Mouse (Mus musculus): ENCODE measurements around the gene Usp3.

Gene Usp3

DNA sequence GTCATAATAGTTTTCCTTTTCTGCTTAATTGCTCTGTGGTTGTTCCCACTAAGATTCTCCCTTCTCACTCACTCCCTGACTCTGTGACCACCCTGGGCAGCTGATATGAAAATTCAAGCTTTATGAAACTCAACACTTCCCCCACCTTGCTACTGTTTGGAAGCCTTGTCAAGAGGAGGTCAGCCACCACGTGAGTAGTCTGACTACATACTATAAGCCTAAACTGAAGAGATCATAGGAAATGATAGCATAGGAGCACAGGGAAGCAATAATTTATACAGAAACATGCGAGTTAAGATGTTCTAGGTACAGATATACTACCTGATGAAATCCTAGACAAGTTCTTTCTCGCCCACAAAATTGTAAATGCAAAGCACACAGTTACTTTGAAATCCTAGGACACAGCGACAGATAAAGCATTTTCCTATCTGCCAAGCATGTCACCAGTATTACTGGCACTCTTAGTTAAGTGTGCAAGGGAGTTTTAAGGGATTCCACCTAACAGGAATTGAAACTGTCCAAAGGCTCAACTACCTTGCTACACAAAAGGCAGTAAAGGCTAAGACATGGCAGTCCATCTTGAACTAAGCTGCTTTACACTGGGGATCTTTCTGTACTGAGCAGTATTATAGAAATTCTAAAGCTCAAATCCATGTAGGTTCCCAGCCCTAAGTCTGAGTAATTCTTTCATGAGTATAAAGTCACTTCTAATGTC is 20.8 kb downstream of the Usp3 start:
- no peak for DNase-seq (ENCODE audit: low spot score)

DNA sequence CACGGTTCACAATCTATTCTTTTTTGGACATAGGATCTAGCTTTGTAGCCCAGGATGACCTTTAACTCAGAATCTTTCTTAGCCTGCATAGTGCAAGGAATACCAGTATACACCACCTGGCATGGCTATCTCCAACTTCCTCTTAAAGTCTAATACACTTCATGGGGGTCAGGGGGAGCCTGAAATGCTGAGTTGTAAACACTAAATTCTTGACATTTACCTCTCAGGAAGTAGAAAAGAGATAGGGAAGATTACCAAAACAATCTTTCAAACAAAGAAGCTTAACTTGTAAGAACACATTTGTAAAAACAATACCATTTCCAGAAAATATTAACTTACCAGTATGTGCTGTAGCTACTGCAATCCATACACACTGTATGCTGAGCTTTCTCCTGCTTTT is 30.7 kb downstream of the Usp3 start:
- DNase-seq (ENCODE audit: low spot score) = no peak

DNA sequence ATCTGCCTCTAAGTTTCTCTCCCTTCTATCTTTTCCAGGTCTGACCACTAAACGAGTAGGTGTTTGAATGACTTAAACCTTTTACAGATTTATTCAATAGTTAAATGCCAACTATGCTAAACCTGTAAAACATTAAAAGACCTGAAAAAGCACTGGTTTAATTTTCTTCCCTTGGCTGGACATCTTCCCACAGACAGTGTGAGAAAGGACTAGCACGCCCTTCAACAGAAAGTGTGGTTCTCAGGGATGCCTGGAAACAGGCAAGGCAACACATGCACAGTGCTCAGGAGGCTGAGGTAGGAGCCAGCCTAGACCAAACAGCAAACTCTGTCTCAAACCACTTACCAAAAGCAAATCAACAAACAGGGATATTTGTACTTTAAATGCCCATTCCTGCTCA is 31.4 kb downstream of the Usp3 start:
- DNase-seq (ENCODE audit: low spot score) = no peak

DNA sequence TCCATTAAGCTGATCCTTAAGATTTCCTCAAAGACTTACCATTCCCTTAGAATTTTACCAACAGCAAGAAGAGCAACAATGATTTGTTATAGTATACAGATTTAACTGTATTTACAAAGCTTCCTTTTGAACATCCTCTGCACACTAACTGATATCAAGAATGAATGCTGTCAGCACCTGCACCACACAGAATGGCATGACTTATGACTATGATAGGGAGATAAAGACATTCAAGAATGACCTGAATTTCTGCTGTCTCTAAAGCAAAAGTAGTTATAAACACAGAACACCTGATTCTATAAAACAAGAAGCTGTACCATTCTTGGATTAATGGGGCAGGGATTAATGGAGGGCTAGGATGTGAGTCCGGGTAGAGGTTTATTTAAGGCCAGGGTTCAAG is 32.2 kb downstream of the Usp3 start:
- DNase-seq (ENCODE audit: low spot score) = no peak

DNA sequence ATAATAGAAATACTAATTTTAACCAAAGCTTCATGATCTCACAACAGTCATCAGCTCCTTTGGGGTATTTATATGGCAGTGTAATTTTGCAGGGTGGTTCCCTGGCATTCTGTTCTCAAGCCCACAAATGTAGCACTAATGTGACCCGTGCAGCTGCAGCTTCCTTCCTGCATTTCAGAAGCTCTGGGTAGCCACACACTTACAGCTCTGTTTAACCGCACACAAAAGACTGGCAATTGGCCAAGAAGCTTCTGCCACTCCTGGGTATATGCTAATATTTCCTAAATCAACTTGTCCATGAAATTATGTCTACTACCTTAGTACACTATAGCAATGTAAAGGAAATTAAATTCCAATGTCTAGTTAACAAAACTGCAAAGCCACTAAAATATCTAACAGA is 32.6 kb downstream of the Usp3 start:
- DNase-seq (ENCODE audit: low spot score) = no peak

DNA sequence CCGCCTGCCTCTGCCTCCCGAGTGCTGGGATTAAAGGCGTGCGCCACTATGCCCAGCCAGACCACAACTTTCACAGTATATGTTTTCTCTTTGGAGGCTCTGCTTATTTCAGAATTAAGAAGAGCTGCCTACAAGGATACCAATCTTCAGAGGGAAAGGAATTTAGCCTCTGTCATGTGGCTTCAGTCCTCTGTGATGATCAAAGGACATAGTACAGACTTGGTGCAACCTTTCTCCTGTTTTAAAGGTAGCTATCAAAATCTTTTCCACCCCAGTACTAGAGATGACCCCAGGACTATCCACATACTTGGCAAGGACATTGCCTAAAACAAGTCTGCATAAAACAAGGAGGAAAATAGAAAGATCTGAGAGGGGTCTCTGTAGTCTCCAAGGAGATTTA is 34.0 kb downstream of the Usp3 start:
- DNase-seq (ENCODE audit: low spot score) = no peak

DNA sequence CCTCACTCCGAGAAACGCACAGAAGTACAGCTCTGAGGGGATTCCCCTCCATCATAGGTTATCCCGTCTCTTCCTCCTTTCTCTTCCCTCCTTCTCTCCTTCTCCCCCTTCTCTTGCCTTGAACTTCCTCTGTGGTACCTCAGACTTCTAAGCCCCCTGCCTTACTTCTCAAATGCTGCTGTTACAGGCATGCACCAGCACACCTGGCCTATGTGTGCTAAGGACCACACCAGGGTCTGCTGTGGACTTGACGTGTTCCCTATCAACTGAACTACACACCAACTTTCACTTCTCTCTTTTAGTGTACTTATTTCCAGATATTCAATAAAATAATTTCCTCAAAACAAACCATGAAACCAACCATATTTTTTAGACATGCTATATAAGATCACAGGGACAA is 50.2 kb downstream of the Usp3 start:
- DNase-seq (ENCODE audit: low spot score) = no peak

DNA sequence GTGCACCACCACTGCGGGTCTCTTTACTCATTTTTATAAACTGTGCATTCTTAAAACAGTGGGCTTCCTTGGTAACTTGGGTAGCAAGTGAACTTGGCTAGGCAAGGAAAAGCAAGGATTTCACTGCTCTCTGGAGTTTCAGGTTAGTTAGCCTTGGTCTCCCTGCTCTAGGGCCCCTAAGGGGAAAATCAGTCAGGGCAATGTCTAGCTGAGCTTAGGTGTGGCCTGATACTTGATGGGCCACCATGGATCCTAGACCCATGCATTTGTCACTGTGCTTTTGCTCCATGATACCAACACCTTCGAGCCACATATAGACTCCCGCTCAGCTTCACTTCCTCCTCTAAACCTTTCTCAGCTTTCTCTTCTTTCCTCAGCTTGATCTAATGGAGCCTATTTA is 71.3 kb downstream of the Usp3 start:
- DNase-seq (ENCODE audit: low spot score) = no peak

DNA sequence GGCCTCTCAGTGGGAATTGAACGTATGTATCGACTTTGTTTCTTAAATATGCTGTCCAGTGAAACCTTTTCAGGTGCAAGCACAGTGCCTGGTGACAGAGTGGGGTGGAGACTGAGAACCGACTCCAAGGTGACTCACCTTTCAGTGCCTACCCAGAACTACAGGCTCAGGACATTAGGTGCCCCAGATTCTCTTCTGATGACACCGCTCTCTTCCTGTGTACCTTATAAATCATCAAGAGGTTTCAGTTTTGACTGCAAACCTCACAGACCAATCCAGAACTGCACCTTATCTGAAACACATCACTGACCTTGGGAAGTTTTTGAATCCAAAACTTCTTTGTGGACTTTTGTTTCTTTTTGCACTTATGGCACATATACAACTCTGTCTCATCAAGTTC is 72.6 kb downstream of the Usp3 start:
- DNase-seq (ENCODE audit: low spot score) = no peak

DNA sequence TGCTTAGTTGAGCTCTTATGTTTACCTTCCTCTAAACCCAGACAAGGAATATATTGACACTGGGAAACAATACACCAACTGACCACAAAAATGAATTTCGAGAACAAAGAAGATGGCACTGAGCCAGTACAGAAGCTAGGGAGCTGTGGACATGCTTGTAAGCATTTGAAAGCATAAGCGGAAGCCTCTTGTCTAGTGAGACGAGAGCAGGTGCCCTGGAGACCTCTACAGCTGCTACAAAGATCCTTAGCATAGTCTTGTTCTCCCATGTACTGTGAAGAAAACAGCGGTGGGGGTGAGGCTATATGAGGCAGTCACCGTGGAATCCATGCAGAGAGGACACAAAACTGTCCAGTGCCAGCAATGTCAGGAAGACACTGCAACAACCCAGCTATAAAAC is 74.0 kb downstream of the Usp3 start:
- no peak for DNase-seq (ENCODE audit: low spot score)

DNA sequence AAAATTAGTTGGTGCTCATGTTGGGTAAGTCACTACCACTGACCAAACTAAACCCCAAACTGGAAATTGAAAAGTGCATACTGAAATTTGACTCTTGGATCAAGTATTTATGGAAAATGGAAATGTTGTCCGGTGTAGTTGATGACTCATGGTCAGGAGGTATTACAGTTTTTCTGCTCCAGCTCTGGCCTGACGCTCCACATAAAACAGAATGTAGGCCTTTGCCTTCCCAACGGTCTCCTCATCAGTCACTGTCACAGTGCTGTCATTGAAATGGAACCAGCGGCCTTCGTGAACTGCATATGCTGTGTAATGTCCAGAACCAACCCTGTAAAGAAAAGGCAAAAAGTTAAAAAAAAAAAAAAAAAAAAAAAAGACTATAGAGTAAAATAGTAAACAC is 74.7 kb downstream of the Usp3 start:
- no peak for DNase-seq (ENCODE audit: low spot score)

DNA sequence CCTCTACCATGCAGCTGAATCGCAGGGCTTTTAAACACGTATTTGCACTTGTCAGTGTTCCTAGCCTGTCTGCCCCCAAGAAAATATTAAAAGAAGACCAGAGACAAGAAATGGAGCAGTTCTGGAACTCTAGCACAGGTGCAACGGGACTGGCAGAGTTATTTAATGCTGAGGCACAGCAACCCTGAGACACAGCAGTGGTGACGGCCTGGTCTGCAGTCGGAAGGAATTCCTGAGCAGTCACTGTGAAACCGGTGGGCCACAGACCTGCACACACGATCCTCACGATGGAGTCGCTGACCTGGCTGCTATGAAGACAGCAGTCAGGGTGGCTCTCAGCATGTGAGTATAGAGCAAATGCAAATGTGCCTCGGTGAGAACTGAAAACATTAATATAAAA is 75.2 kb downstream of the Usp3 start:
- DNase-seq (ENCODE audit: low spot score) = no peak

DNA sequence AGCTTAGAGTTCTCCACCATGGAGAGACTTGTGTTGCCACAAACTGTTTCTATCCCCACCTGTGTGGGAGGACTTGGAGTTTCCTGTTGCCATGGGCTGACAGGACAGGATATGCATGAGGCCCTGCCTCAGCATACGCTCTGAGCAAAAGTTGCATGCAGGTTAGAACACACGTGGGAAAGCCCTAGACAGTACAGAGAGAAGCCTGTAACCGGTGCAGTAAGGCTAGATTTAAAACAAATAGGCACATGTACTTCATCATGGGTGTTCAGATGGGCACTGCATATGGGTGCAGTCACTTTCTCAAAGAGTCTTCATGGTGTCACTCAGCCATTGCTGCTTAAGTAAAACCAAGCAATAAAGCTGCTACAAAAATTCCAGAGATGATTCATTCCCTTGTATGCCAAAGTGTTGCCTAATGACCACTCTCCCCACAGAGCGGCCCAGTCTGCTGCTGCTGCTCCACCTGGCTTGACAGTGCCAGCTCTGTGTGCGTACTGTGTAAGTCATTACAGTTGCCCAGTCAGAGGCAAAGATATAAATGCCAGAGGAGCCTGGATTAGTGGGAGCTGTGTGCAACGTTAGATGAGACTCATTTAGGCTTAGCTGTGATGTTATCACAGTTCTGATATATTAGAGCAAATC is 76.5 kb downstream of the Usp3 start:
- DNase-seq (ENCODE audit: low spot score) = no peak

DNA sequence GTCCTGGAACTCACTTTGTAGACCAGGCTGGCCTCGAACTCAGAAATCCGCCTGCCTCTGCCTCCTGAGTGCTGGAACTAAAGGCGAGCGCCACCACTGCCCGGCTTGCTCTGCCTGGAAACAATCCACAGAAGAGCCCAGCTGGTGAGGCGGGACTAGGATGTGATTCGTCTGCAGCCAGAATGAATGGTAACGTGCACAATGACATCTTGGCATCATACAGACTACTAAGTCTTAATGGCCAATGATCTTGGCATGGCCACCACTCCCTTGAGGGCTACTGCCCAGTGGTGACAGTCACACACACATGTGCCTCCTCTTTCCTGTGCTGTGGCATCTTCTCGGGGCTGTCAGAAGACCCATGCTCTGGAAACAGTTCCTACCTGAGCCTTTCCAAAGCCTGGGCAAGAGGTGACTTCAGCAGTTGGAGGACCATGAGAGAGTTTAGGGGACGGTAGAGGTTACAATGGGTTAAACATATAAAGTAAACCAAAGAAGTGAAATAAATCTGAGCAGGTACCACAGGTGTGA is 77.2 kb downstream of the Usp3 start:
- DNase-seq (ENCODE audit: low spot score) = no peak

DNA sequence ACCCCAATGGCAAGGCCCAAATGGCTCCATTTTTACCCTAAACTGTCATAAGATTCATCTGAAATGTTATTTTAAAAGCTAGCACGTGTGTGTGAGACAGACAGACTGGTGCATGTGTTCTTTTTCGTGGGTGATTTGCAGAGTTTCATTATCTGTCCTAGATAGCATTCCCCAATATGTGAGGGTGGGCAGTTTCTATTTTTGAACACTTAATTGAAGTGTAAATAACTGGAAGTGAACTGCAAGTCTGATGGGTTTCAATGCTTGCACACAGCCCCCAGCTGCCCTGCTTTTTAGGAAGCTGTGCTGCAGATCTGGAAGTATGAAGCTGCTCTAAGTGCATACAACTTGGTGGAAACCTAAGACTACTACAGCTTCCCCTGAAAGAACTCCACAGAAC is 77.8 kb downstream of the Usp3 start:
- DNase-seq (ENCODE audit: low spot score) = no peak

DNA sequence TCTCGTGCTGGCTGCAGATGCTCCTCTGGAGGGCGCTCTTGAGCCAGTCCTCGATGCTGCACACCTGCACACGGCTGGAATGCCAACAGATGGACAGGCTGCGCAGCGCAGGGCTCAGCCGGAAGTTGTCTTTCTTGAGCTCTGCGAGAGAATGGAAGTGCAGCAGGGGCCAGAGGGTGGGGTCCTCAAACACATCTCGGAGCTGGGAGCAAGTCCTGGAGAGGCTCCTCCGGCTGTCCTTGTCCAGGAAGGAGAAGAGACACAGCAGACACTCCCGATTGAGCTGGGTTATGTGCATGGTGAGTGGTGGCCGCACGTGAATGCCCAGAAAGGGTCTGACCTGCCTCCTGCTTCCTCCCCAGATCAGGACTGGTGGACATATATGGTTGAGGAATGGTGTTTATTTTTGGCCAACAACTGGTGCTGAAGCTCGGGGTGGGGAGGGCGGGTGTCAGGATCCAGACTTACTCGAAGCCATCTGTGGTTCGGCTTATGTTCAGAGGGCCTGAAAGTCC is 78.6 kb downstream of the Usp3 start, which contains the start of gene Fbxl22:
Gene Fbxl22 (minus strand): TSS at position 338 of the 515 bp plus-strand sequence.
- peak; percentile 24 for DNase-seq (ENCODE audit: low spot score)

DNA sequence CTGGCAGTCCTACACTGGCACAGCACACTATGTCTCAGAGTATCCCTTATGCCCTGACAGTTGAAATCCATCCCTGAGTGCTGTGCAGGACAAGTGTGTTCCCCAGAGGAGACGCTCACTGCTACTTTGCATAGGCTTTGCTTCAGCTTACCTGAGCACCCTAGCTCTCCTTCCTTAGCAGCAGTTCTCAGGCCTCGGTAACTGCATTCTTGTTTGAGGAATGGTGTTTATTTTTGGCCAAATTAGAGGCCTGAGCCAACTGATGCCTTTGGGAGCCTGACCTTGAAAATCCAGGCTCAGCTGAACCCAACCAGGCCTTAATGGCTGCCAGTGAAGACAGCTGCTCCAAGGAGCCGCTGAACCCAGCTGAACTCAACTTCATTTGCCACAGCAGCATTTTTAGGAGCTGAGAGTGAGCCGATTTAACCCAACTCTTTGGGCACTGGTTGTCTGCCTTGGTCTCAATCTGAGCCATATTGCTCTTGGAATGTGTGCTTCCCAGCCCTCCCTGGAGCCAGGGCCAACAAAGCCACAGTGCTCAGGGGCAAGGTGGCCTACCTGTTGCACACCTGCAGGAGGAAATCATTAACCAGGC is 79.2 kb downstream of the Usp3 start:
- no peak for DNase-seq (ENCODE audit: low spot score)

DNA sequence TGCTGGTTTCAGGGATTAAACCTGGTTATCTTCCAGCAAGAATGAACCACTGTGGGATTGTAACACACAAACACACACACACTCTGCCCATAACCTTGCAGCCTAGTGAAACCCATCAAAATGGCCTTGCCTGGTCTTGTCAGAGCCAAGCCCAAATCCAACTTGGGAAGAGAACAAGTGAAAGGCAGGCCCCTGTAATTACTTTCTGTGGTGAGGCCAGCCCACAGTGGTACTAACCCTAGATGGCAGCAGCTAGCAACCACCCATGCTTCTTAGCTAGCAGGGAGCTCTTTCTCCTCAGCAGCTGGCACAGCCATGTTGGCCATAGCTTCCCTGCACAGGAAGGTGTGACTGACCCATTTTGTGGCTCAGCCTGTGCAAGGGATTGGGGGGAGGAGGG is 79.8 kb downstream of the Usp3 start:
- no peak for DNase-seq (ENCODE audit: low spot score)

DNA sequence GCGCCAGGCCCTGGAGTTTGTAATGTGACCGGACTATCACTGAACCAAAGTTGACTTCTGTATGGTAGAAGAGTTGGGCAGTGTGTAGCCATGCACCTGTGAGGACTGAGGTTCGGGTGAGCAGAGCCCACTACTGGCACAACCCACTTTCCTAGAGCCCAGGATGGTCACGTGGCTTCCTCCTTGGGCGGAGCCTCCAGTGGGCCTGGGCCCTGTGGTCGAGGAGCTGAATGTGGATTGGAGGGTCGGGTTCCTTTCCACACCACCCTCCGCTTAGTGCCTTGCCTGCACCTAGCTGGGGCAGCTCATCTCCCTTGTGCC is 80.6 kb downstream of the Usp3 start:
- DNase-seq (ENCODE audit: low spot score) = peak; percentile 40

DNA sequence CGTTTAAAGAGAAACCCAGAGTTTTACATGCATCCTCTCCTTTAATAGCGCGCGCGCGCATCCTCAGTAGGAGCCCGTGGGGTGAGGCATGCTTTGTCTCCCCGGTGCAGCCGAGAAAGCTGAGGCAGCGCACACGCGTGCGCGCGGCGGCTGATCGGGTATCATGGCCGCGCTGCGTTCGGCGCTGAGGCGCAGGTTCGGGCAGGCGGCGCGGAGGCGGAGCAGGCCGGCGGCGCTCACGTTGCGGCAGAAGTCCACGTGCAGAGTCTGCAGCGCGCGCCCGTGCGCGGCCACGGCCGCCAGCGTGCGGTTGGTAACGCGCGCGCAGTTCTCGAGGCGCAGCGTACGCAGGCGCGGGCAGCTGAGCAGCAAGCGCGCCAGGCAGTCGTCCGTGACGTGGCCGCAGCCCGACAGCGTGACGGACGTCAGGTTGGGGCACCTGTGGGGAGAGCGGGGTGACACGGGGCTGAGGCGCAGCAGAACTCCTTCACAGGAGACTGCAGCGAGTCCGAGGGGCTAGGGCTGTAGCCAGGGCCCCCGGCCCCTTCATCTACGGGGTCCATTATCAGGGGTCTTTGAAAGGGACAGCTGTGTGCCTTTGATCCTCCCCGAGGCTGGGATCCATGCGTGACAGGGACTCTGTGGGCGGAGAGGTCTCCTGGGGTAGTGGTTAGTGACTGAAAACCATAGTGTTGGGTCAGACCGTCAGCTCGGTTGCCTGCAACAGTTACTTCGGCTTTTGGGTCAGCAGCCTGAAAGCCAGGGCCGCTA is 81.2 kb downstream of the Usp3 start:
- DNase-seq (ENCODE audit: low spot score) = peak; percentile 66

DNA sequence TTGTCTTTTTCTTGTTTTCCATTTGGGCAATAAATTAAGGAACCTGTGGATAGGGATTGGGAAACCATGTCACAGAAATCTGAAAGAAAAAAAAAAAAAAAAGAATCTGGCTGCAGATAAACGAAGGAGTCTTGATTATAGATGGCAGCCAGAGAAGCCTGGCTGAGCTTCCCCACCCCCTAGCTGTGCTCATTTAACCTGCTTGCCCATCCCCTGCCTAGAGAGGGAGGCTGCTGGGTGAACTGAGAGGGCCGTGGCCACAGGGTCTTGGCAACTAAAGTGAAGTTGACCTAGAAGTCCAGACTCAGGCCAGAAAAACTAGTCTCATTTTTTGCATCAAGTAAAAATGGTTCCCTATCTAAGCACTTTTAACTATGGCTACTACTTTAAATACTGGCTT is 82.0 kb downstream of the Usp3 start:
- no peak for DNase-seq (ENCODE audit: low spot score)

DNA sequence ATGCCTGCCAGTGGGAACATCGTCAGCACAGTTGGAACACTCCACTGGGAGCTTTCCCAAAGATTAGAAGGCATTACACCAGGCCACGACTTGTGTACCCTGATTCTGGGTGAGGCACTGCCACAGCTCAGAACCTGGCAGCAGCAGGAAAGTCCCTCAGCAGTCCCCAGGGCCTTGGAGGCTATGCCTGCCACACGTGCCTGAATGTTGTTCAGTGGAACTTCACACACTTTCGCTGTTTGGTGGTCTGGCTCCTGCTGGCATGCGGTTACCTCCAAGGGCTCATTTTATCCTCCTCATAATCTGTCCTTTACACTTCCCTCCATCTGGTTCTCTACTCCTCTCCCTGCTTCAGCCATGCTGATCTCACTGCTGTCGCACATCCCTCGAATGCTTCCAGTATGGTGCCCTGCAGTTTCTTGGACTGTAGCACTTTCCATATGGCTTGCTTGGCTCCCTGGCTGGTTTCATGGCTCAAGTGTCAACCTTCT is 82.5 kb downstream of the Usp3 start:
- no peak for DNase-seq (ENCODE audit: low spot score)

Data from urinary bladder, postnatal 10 days (tissue).